Mouse (Mus musculus) myocyte (in vitro differentiated cells): ENCODE data around the gene Rhod.

Experiments
- MYOD1 ChIP-seq, 3 experiments: IDR thresholded peaks; one replicate each; pipeline ENCODE4 v1.6.1; 2011; ENCODE audit warnings: control low read depth in 2 of 3, low read depth in 2 of 3, mild to moderate bottlenecking in 2 of 3, moderate library complexity in 1 of 3; ENCODE audit not compliant: insufficient read length in 2 of 3, control insufficient read depth in 1 of 3
- MYOG ChIP-seq, 3 experiments: IDR thresholded peaks; one replicate each; pipeline ENCODE4 v1.6.1; 2011; ENCODE audit warnings: control low read depth in 2 of 3, low read depth in 2 of 3, mild to moderate bottlenecking in 2 of 3; ENCODE audit not compliant: insufficient read length in 2 of 3, control insufficient read depth in 1 of 3, insufficient read depth in 1 of 3
- POLR2A ChIP-seq: IDR thresholded peaks from one replicate; pipeline ENCODE4 v1.6.1; 2011; ENCODE audit warnings: low read depth, mild to moderate bottlenecking, control low read depth, moderate library complexity; ENCODE audit not compliant: insufficient read length
- POLR2AphosphoS2 ChIP-seq: IDR thresholded peaks from one replicate; pipeline ENCODE4 v1.6.1; 2011; ENCODE audit warnings: low read depth, control low read depth; ENCODE audit not compliant: insufficient read length
- TCF3 ChIP-seq: IDR thresholded peaks from one replicate; pipeline ENCODE4 v1.6.1; 2011; ENCODE audit warnings: low read depth, control low read depth; ENCODE audit not compliant: insufficient read length

GRCm38 (mm10) chr19:4476601-4477257 is 37.5 kb upstream of the Rhod start:
- TF ChIP-seq POLR2A (peak; percentile 8), MYOG (IDR thresholded peaks at IDR 0.05; ENCODE audit: control insufficient read depth in 1 of 3, insufficient read depth in 1 of 3, insufficient read length in 2 of 3, low read depth in 2 of 3) (peak in 2 of 3 experiments; percentile 2), MYOD1 (IDR thresholded peaks at IDR 0.05; ENCODE audit: control insufficient read depth in 1 of 3, insufficient read length in 2 of 3, low read depth in 2 of 3) (peak in 1 of 3 experiments; percentile 28), POLR2AphosphoS2 (no peak), TCF3 (no peak)
